Mouse (Mus musculus) heart, adult 2 months (tissue): ENCODE measurements around the gene Cenpm. TPM values are rescaled to one million over a fixed set of nuclear protein-coding genes. Genes with fewer than 3 reads are reported as not detected.
A peak's percentile ranks its signal among the peaks of the same experiment; 100 is the strongest.

ENCODE experiments used
- DNase-seq, 2 experiments: peaks; one replicate each; pipeline ENCODE4 v3.0.0; 2021
- H3K27ac ChIP-seq: fragments of 200-600 bp; 2 replicates; pipeline ENCODE4 v1.8.1; 2022
- H3K27me3 ChIP-seq: fragments of 200-500 bp; 2 replicates; pipeline ENCODE4 v1.6.1; 2012; ENCODE audit warnings: mild to moderate bottlenecking, low read length, inconsistent platforms, mixed read lengths; ENCODE audit not compliant: control insufficient read depth, insufficient read depth
- H3K36me3 ChIP-seq: fragments of 200-500 bp; 2 replicates; pipeline ENCODE4 v1.6.1; 2012; ENCODE audit warnings: low read length, inconsistent platforms; ENCODE audit not compliant: control insufficient read depth, insufficient read depth
- H3K4me1 ChIP-seq: fragments of 200-500 bp; 2 replicates; pipeline ENCODE4 v1.6.1; 2011; ENCODE audit warnings: low read length; ENCODE audit not compliant: control insufficient read depth, insufficient read depth
- H3K4me3 ChIP-seq: fragments of 200-600 bp; 2 replicates; pipeline ENCODE4 v1.8.1; 2022
- H3K79me2 ChIP-seq: fragments of 200-500 bp; replicated peaks from 2 replicates; pipeline ENCODE4 v1.6.1; 2012; ENCODE audit warnings: mild to moderate bottlenecking, inconsistent platforms, low read length, moderate library complexity, mixed read lengths; ENCODE audit not compliant: control insufficient read depth, insufficient read depth
- H3K9ac ChIP-seq: fragments of 200-500 bp; 2 replicates; pipeline ENCODE4 v1.6.1; 2012; ENCODE audit warnings: low read depth, mild to moderate bottlenecking, control low read depth, inconsistent platforms, low read length, mixed read lengths
- CTCF ChIP-seq: fragments of 200-600 bp; IDR thresholded peaks from 2 replicates; pipeline ENCODE4 v1.8.1; 2022; ENCODE audit warnings: antibody characterized with exemption, mild to moderate bottlenecking, moderate library complexity
- EP300 ChIP-seq: fragments of 200-500 bp; IDR thresholded peaks from 2 replicates; pipeline ENCODE4 v1.6.1; 2011; ENCODE audit warnings: low read depth, low read length, control low read depth; ENCODE audit not compliant: insufficient read depth
- POLR2A ChIP-seq: fragments of 200-500 bp; IDR thresholded peaks from 2 replicates; pipeline ENCODE4 v1.6.1; 2011; ENCODE audit warnings: mild to moderate bottlenecking, low read depth, low read length, control low read depth; ENCODE audit not compliant: insufficient read depth
- WGBS: fragments of 180-500 bp; shearing (Covaris S2); methylation state at CpG from one replicate; pipeline ENCODE4 v1.1.7; 2018; 5-methylcytosine and 5-hydroxymethylcytosine counted together
- intact Hi-C: fragments of 180-260 bp; cut with DNase I; formaldehyde crosslinking; loops from one replicate; pipeline ENCODE4 v1.15.1; 2025
- polyA plus RNA-seq: library from polyadenylated mRNA; depleted of rRNA; stranded (reverse); fragments of >200 nt; gene quantifications from 2 replicates; pipeline ENCODE4 v1.2.3, GENCODE M21; 2012
- total RNA-seq, 2 experiments: library from RNA; stranded (reverse); gene quantifications; 2 replicates each; pipeline ENCODE4 v1.2.3; 2021

Gene Cenpm
- total and polyA plus RNA-seq, 3 experiments = 0.39 to 1.7 (median 0.42) TPM

DNA sequence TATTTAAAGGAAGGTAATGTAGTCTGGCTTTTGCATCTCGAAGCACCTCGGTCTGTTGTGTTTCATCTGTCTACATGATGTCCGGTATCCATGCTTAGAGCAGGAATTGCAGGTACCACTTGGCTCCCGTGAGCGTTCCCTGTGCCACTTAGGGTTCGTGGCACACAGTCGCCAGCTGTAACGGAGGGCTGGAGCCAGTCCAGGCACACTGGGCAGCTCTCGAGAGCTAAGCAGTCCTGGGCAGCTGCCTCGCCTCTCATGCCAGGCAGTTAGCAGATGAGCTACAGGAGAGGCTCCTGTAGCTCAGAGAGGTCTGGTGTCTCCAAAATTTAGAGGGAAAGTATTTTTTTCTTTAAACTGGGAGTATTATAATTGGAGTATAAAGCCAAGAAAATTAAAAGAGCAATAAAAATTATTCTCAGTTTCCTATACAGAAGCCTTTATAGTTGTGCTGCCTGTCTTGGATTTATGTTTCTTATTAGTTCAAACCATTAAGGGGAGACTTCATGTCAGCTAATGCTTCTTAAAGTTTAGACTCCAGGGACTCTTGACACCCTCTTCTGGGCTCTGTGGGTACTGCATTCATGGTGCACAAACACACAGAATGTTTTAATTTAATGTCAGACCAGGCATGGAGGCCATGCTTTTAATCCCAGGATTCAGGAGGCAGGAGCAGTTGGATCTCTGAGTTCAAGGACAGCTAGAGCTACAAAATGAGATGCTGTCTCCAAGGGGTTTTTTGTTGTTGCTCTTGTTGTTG, 55.9 kb downstream of the Cenpm start:
- Histone ChIP-seq H3K4me1 (peaks cover 1% of the 10 kb centered on the region; the same call in 1 of the 2 replicates), H3K36me3 (no peaks in the 10 kb centered on the region), H3K27ac (no peak overlapping the region), H3K79me2 (no peaks in the 10 kb centered on the region), H3K27me3 (no peaks in the 10 kb centered on the region), H3K4me3 (no peak overlapping the region), H3K9ac (no peak overlapping the region)
- TF ChIP-seq CTCF (peak; percentile 61), POLR2A (no peak), EP300 (peak; percentile 54; the same call in 1 of the 2 replicates)
- DNase-seq = peak; percentile 59 to 66
- WGBS = 79% methylated on average over 10 of the region's 10 CpGs
- intact Hi-C loops = no loop called here

DNA sequence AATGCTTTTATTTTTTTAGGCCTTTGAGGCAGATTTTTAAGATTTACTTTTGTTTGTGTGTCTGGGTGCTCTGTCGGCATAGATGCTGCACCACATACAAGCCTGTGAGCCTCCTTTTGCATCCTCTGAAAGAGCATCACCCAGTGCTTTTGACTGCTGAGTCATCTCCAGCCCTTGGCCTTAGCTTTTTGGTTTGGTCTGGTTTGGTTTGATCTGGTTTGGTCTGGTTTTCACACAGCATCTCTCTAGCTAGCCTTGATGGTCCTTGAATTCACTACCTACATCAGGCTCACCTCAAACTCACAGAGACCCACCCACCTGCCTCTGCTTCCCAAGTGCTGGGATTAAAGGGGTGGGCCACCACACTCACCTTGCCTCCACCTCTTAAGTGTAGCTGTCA, 56.6 kb downstream of the Cenpm start:
- no peak overlapping the region for H3K27ac ChIP-seq
- WGBS = 94% methylated on average over 1 of the region's 1 CpGs
- H3K9ac ChIP-seq = no peak overlapping the region
- no peaks in the 10 kb centered on the region for H3K27me3 ChIP-seq
- H3K36me3 ChIP-seq = no peaks in the 10 kb centered on the region
- H3K4me1 ChIP-seq = peaks cover 1% of the 10 kb centered on the region; the same call in 1 of the 2 replicates
- H3K4me3 ChIP-seq = no peak overlapping the region
- no peaks in the 10 kb centered on the region for H3K79me2 ChIP-seq
- intact Hi-C loops = no loop called here
- TF ChIP-seq CTCF (no peak), POLR2A (no peak), EP300 (no peak)
- no peak for DNase-seq

DNA sequence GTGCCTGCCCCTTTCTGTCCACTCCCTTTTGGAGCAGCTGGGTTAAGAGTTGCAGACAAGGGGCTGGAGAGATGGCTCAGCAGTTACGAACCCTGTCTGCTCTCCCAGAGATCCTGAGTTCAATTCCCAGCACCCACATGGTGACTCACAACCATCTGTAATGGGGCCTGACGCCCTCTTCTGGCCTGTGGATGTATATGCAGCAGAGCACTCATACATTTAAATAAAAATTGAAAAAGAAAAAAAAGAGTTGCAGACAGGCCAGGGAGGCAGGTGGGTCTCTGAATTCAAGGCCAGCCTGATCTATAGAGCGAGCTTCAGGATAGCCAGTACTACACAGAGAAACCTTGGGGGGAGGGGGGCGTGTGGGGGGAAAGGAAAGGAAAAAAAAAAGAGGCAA, 57.1 kb downstream of the Cenpm start:
- Histone ChIP-seq H3K36me3 (no peaks in the 10 kb centered on the region), H3K79me2 (no peaks in the 10 kb centered on the region), H3K27ac (no peak overlapping the region), H3K9ac (no peak overlapping the region), H3K27me3 (no peaks in the 10 kb centered on the region), H3K4me1 (peaks cover 1% of the 10 kb centered on the region; the same call in 1 of the 2 replicates), H3K4me3 (no peak overlapping the region)
- no peak for TF ChIP-seq POLR2A
- TF ChIP-seq CTCF = no peak; the same call in 1 of the 2 replicates
- TF ChIP-seq EP300 = no peak
- intact Hi-C loops = no loop called here
- 90% methylated on average over 4 of the region's 4 CpGs for WGBS
- DNase-seq = no peak

DNA sequence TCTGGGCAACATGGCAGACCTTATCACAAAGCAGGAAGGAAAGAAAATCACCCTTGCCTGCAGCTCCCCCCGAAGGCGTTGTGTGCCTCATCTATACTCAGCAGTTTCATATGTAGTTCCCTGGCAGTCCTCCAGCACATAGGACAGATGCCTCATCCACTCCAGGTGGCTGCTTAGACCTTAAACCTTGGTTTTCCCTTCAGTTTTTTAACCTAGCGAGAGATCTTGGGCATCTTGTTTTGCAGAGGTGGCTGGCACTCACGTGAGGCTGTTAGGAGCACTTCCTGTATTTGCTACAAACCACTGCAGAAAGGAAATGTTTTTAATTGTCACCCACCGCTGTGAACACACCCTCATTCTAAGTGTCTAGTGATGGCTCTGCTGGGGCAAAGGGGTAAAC, 57.6 kb downstream of the Cenpm start:
- 52% methylated on average over 5 of the region's 5 CpGs for WGBS
- no peak for DNase-seq
- Histone ChIP-seq H3K4me1 (peaks cover 1% of the 10 kb centered on the region; the same call in 1 of the 2 replicates), H3K9ac (no peak overlapping the region), H3K4me3 (no peak overlapping the region), H3K79me2 (no peaks in the 10 kb centered on the region), H3K27me3 (no peaks in the 10 kb centered on the region), H3K36me3 (no peaks in the 10 kb centered on the region), H3K27ac (no peak overlapping the region)
- intact Hi-C loops = no loop called here
- TF ChIP-seq CTCF = no peak
- no peak for TF ChIP-seq POLR2A
- no peak for TF ChIP-seq EP300

DNA sequence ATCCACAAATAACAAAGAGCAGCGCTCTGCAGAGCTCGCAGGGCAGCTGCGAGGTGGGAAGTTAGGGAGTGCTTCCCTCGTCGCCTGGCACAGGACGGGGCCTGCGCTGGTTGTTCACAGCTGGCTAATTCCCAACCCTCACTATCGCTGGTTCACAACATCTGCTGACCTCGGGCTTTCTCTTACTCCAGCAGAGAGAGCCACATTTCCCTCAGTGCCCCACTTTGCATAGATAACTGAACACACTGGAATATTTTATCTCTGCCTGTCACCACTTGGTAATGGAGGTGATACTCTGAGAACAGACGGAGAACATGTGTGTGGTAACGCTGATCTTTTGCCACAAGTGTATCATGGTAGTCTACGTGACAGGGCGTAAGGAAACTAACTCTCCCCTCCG, 58.4 kb downstream of the Cenpm start:
- Histone ChIP-seq H3K36me3 (no peaks in the 10 kb centered on the region), H3K27ac (no peak overlapping the region), H3K4me3 (no peak overlapping the region), H3K9ac (no peak overlapping the region), H3K27me3 (no peaks in the 10 kb centered on the region), H3K79me2 (no peaks in the 10 kb centered on the region), H3K4me1 (peaks cover 1% of the 10 kb centered on the region; the same call in 1 of the 2 replicates)
- intact Hi-C loops = no loop called here
- TF ChIP-seq CTCF (no peak), EP300 (no peak), POLR2A (no peak)
- WGBS = 44% methylated on average over 14 of the region's 14 CpGs
- peak in 1 of 2 experiments; percentile 41 for DNase-seq

DNA sequence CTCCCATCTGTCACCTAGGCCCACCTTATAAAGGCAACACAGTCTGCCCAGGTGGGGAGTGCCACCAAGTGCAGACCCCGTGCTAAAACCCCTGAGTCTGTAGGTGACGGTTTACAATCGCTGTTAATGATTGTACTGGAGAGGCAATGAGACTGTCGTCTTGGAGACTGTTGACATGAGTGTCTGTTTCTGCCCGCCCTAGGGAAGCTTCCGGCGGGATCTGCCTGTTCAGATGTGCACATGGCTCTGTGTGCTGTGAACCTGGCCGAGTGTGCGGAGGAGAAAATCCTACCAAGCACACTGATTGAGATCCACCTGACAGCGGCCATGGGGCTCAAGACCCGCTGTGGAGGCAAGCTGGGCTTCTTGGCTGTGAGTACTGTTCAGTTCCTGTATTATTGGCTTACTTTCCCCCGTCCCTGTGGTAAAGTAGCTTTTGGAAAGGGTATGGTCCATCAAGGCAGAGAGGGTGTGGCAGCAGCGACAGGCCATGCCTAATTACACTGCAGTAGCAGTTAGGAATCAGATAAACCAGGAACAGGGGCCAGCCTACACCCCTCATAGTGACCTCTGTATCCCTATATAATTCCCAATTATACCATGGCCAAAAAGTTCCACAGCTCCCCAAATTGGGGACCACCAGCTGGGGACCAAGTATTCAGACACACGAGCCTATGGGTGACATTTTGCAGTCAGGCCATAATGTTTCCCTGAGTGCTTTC, 59.3 kb downstream of the Cenpm start:
- Histone ChIP-seq H3K27me3 (no peaks in the 10 kb centered on the region), H3K36me3 (no peaks in the 10 kb centered on the region), H3K4me1 (peaks cover 1% of the 10 kb centered on the region; the same call in 1 of the 2 replicates), H3K27ac (no peak overlapping the region), H3K9ac (no peak overlapping the region), H3K79me2 (no peaks in the 10 kb centered on the region), H3K4me3 (no peak overlapping the region)
- no peak for DNase-seq
- intact Hi-C loops = no loop called here
- WGBS = 91% methylated on average over 14 of the region's 14 CpGs
- TF ChIP-seq POLR2A (no peak), CTCF (no peak), EP300 (no peak)
